Mouse (Mus musculus) layer of hippocampus, adult 18-20 months (tissue): ENCODE data around the gene Syngr1. TPM values are rescaled to one million over a fixed set of nuclear protein-coding genes. Genes with fewer than 3 reads are reported as not detected.

Experiments used
- DNase-seq, 2 experiments: peaks; one replicate each; pipeline ENCODE4 v3.0.0; 2022; ENCODE audit warnings: low spot score in 2 of 2
- long read RNA-seq: library from polyadenylated mRNA; stranded (forward); transcript quantifications from one replicate; pipeline ENCODE4 v2.0.0, GENCODE M21; 2021
- total RNA-seq, 2 experiments: library from RNA; stranded (reverse); gene quantifications; 2 replicates each; pipeline ENCODE4 v1.2.3; 2021

Gene Syngr1
- total RNA-seq: 100 to 1,000 TPM; 370 to 379 TPM
- long read RNA-seq, full-length matches to known transcripts: 124 of 336 reads
- long read RNA-seq, partial matches to known transcripts: 206 of 336 reads
- long read RNA-seq, other reads (novel, unspliced or antisense): 6 of 336 reads

DNA sequence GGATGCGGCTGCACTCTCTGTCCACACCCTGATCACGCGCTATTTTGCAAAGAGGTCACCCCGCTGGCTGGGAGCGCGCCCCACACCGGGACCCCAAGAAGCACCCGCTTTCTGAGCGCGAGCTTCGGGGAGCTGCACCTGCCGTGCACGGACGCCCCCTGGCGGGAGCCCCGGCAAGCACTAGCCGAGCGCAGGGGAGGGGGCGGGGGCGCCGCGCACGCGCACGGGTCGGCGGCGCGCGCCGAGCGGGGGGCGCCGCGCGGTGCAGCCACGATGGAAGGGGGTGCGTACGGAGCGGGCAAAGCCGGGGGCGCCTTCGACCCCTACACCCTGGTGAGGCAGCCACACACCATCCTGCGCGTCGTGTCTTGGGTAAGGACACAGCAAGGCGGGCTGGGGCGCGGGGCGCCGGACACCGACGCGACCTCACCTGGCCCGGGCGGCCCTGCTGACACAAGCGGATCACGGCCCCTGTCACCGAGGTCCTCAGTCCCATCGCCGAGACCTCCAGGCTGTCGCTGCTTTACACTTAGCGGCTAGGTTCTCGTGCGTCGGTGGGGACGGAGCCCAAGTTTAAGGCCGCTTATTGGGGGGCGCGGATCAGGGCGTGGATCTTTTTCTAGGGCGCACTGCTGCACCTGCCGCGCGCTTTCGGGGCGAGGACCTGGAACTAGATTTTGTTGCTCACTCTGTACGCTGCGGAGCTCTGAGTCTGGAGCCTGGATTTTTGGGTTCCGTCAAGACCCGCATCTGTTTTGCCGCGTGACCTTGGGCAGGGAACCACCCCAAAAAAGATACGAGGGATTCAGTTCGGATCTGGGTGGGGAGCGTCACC lies at the start of gene Syngr1, which contains the start of gene Rpl3:
TSS of gene Syngr1 (plus strand) at position 214 of the 835 bp plus-strand sequence.
TSS of gene Rpl3 (minus strand) at position 748 of the 835 bp plus-strand sequence.
- peak; percentile 75 to 89 for DNase-seq

DNA sequence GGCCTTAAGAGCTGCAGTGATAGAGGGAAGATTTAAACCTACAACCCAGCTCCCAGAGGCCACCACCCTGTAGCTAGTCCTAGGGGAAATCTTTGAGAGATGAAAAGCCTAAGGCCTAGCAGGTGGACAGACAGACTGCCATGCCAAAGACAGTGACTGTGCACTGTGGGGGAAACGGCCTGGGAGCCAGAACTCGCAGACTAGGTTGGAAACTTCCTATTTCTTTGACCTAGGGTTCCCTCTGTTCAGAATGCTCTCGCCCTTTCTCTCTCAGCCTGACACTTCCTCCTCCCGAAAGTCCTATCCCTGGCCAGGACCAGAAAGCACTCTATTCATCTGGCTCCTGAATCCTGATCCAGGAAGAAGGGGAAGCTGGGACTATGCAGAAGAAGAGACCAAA lies 49.0 kb upstream of the Syngr1 start:
- no peak for DNase-seq

DNA sequence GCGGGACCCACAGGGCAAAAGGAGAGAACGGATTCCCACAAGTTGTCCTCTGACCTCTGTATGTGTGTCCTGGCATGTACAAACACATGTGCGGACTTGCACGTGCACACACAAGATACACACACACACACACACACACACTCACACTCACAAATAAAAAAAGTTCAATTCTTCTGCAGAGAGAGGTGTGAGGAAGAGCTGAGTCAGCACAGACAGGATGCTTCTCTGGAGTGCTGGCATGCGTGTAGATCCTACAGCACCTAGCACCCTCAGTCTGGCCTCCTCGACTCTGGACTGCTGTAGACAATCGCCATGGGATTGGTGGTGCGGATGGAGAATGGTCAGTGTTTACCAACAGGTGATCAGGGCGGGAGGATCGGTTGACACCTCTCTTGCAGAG lies 46.9 kb upstream of the Syngr1 start:
- no peak for DNase-seq

DNA sequence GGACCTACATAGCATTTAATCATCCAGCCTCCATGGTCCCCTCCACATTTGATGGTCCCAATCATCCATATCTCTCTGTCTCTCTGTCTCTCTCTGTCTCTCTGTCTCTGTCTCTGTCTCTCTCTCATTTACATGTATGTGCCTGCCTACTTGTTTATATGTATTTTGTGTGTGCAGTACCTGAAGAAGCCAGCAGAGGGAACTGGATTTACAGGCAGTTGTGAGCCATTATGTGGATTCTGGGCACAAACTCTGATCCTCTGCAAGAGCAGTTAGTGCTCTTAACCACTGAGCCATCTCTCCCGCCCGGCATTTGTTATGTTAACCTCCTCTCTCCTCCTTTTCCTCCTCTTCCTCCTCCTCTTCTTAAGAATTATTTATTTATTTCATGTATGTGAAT lies 45.4 kb upstream of the Syngr1 start:
- DNase-seq: no peak

DNA sequence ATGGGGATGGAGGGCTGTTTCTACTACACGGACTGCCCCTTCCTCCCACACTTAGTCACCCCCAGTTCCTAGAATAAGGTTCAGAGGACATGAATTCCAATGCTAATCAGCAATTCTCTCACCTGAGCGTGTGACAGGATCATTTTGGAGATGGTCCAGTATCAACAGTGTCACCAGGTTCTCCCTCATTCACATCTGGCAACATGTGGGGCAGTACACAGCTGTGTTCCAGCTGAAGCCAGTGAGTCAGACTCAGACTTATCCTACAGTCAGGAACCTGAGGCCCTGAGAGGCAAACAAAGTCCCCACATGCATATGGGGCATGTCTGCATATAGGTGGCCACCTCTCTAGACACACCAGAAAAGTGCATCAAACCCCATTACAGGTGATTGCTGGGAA lies 43.9 kb upstream of the Syngr1 start:
- no peak for DNase-seq

DNA sequence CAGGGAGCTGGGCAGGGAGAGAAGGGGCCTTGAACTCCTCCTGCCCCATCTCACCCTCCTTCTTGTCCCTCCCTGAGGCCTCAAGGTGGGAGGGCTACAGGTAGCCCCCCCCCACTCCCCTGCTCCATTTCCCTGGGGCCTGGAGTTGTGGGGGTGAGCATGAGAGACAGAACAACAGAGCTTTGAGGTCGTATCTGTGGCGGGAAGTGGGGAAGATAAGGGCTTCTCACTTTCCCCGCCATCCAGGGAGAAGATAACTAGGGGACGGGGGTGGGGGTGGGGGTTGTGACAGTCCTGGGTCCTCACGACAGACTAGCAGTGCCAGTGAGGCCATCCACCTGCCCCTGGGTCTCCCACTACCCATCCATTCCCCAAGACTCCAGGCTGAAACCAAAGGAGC lies 43.2 kb upstream of the Syngr1 start:
- no peak for DNase-seq

DNA sequence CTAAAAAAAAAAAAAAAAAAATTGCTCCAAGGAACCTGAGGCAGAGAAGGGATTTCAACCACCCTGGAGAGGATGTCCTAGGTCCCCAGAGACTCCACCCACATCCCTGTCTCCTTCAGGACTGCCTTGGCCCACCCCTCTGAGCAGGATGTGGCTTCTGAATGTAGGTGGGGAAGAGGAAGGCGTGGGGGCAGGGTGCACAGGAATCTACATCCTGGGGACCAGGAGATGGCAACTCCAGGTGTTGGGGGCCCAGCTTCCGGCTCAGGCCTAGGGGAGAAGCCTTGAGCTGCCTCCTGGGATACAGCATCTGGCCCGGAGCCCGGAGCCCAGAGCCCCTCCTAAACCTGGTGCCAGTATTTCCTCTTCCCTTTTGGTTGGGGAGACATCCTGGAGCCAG lies 41.0 kb upstream of the Syngr1 start:
- DNase-seq: no peak

DNA sequence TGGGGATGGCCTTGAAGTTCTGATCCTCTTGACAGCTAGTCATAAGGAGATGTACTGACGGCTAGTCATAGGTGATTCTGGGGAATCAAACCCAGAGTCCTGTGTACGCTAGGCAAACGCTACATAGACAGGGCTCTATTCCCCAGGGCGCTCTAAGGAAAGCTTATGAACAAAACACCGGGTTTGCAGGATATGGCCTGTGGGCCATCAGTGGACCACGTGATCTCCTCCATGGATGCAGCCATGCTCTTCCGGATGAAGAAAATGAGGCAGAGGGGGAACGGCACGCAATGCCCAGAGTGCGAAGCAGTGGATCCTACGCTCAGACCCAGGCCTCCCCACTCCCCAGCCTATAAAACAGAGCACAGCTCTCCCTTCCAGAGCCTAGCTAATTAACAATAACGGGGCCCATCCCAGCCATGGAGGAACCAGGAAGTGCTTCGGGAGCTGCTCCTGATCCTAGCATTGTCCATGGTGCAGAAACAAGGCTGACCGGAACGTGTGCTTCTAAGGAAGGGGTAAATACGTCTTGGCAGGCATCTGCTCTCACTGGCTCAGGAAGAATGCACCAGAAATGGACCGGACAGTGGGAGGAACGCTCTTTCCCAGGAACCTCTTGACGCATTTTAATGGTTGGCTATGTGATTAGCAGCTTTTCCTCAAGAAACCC lies 39.9 kb upstream of the Syngr1 start:
- no peak for DNase-seq

DNA sequence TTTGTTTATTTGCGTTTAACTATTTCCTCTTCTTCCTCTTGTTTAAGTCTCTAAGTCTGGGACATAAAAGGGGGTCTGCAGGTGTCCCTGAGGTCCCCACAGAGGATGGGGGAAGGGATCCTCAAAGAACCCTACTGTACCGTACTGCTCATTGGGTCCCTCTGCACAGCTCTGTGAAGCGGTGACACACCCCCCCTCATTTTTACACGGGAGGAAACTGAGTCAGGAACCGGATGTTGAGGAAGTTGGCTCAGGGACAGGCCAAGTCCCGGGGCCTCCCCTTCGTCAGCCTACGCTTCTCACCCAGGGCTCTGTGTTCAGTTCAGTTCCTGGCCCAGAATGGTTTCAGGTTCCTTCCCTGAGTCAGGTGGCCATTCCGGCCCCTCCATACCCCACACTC lies 39.4 kb upstream of the Syngr1 start:
- DNase-seq: no peak

DNA sequence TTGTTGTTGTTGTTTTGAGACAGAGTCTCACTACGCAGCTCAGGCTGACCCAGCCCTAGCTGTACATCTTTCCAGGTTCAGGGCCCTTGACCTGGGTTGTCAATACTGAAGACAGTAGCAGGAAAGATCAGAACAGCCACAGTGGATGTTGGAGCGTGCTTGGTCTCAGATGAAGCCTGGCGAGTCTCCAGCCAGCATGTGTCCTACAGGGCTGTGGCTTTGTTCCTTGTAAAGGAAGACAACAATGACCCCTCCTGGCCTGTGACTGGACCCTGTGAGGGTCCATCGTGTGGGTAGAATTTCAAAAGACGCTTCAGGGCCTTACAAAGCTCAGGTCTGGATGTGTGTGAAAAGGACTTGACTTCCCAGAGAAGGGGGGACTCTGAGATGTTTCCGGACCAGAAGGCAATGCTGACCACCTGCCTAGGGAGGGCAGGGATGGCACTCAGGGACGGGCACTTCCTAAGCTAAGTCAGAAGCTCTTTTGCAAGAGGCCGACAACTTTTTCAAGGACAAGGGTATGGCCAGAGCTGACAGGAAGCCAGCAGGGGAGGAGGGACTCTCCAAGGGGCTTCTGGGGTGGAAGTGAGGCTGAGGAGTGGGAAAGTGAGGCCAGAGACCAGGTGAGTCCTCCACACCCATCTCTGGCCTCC lies 37.6 kb upstream of the Syngr1 start:
- no peak for DNase-seq

DNA sequence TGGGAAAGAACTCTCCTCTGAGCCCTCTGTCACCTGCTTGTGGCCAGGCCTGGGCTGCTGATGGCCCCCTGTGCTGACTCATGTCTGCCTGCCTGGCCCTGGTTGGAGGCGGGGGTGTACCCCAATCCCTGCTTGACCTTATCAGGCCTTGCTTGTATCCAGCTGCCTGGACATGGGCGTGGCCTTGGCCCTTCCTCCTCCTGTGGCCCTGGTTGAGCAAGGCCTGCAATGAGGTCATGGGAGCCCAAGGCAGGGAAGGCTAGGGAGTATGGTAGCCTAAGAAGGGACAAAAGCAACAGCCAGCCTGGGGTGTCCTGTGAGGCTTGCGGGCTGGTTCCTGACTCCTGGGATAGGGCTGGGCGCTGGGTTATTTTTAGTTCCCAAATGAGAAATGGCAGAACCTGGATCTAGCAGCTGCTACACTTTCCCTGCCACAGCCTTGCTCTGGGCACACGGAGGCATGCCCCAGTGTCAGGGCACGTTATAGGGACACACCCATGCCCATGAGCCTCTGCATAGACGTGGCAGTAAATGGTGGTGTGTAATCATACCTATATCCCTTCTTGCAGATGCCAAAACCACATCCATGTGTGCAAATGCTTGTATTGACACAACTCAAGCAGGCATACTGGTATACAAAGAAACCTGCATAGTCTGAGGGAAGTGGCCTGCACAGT lies 37.0 kb upstream of the Syngr1 start:
- no peak for DNase-seq

DNA sequence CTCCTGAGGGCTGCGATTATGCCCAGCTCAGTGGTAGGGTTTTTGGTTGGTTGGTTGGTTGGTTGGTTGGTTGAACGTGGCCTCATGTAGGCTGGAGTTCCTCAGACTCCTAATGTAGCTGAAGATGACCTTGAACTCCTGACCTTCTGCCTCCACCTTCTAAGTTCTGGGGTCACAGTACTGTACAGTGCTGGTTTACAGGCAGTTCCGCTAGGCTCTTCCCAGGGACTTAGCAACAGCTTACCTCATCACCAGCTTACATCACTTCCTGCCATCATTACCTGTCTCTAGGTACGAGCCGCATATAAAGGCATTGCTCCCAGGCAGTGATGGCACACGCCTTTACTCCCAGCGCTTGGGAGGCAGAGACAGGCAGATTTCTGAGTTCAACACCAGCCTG lies 33.0 kb upstream of the Syngr1 start:
- DNase-seq: no peak

DNA sequence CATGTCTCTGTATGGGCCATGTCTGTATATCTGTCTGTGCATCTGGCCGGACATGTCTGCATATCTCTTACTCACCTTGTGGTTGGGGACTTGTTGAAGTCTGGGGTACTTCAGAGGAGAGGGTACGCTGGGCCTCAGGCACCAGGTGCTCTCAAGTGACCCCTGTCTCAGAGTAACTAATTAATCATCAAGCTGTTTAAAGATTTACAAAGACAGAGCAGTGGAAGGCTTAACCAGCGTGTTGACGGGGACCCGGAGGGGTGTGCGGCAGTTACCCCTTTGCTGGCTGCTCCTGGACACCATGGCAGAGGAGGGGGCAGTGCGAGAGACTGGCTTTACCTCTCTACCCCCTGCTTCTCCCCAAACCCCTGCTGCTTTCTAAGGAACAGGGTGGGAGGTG lies 31.5 kb upstream of the Syngr1 start:
- no peak for DNase-seq

DNA sequence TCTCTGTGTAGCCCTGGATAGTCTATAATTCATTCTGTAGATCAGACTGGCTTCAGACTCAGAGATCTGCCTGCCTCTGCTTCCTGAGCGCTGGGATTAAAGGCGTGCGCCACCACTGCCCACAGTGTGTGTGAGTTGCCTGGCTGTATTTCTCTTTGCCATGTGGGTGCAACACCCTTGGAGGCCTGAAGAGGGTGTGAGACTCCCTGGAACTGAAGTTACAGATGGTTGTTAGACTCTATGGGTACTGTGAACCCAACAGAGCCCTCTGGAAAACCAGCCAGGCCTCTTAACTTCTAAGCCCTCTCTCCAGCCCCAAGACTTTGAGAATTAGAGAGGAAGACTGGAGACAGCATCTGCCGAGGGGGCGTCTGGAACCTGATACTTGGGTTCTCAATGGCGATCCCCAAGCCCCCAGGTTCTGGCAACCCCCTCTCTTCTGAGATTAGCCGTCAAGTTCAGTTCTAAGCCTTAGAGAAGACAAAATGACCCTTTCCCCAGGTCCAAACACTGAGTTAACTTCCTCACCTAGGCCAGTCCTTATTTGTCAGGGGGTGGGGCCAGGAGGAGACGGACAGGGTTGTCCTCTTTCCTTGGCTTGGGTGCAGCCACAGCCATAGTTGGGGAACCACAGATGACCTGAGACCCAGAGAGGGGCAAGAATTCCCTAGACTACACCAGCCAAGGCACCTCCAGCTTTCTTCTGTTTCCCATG lies 30.6 kb upstream of the Syngr1 start:
- DNase-seq: no peak

DNA sequence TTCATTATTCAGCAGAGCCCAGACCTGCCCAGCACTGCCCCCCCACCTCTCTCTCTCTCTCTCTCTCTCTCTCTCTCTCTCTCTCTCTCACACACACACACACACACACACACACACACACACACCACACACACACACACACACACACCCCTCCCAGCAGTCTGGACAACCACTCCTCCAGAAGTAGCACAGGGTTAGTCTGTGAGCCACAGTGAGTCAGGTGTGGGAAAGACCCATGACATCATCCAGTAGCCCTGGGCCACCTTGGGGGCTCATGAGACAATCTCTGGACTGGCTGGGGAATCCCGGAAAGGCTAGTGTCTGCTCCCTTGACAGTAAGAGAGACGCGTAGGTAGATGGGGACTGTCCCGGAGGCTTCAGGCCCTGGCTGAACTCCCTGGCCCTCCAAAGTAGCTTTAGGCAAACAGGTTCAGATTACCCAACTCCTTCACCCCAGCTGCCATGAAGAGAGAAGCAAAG lies 30.0 kb upstream of the Syngr1 start:
- DNase-seq: no peak

DNA sequence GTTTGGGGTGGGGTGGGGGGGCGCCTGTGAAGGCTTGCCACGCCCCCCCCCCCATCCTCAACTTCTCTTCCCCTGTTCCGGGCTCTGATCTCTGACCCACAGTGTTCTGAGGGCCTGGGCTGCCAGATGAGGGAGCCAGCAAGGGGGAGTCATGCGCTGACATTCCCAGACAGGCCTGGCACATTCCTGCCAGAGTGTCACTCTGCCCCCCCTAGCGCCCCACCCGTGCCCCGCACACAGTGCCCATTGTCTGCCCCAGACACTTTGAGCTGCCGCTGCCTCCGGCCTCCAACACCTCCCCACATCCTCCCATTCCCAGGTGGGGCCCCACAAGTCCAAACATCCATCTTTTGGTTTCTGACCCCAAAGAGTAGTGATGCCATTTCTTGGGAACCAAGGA lies 28.8 kb upstream of the Syngr1 start:
- no peak for DNase-seq

DNA sequence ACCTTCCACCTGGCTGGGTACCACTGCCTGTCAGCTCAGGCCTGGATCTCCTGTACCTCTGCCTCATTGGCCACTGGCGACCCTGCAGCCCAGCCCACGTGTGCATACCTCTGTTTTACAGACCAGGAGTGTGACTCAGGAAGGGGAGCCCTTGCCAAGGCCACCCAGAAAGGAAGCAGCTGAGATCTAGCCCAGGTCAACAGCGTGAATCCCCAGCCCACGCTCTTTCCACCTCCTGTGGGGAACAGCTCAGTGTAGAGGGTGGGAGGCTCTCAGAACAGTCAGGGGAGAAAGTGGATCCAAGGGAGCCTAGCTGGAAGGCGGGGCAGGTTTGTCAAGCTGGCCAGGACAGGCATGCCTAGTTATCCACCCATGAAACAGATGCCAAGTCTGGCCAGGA lies 28.3 kb upstream of the Syngr1 start:
- DNase-seq: no peak

DNA sequence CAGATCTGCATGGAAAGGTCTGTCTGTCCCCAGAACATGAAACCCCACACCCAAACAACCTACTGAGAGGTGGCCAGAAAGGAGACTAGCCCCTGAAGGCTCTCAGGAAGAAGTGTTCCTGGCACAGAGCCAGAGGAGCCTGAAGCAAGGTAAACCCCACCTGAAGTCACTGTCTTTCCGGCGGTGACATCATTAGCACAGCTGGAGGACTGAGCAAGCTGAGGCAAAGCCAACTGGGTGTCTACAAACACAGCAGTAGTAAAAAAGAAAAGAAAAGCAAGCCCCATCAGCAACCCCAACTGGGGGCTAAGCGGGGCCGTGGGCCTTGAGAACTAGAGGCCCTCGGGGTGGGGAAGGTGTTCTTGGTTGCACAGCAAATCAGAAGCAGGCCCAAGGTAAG lies 26.2 kb upstream of the Syngr1 start:
- no peak for DNase-seq

DNA sequence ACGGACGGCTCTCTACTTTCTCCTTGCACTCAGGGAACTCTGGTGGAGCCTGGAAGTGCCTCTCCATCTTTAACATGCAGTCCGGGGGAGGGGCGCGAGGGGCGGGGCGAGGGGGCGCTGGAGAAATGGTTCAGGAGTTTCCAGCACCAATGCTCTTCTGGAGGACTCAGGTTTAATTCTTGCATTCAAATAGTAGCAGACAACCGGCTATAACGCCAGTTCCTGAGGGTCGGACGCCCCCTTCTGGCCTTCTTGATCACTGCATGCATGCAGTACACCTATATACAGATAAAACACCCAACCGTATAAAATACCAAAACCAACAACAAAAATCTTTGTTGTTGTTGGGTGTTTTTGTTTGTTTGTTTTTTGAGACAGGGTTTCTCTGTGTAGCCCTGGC lies 25.7 kb upstream of the Syngr1 start:
- DNase-seq: no peak

DNA sequence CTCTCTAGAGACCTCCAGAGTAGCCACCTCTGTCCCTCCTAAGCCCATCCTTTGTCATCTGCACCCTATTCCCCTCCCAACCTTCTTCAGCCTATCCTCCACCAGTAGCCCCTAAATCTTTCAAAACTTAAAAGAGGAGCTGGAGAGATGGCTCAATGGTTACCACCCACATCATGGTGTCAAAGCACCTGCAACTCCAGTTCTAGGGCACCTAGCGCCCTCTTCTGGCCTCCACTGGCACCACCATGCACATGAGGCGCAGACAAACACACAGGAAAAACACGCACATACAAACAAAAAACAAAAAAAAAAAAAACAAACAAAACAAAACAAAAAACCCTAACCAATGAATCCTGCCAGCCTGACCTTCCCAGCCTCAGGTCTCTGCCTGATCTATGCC lies 24.6 kb upstream of the Syngr1 start:
- no peak for DNase-seq

DNA sequence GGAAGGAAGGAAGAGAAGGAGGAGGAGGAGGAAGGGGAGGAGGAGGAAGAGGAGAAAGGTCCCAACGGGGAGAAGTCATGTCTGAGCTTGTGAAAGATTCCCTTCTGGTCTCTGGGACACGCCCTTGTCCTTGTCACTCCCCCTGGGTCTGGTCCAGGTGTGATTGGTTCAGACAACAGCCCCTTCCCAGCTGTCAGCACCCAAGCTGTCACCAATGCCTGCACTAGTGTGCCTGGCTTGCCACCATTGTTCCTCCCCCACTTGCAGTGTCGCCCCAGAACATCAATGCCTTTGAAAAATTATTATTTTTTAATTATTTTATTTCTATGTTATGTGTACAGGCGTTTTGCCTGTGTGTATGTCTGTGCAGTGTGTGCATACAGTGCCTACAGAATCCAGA lies 22.0 kb upstream of the Syngr1 start:
- DNase-seq: no peak
